Mouse (Mus musculus) hindbrain, postnatal 0 days (tissue): Measurements from ENCODE around the gene Jund. TPM values are rescaled to one million over a fixed set of nuclear protein-coding genes. Genes with fewer than 3 reads are reported as not detected.
A peak's percentile ranks its signal among the peaks of the same experiment; 100 is the strongest.

Source experiments
- ATAC-seq: fragments of 200-750 bp; cut with Nextera tagmentation; 2 replicates; pipeline ENCODE4 v1.8.0; 2017; ENCODE audit warnings: mild to moderate bottlenecking, moderate TSS enrichment, moderate library complexity
- DNase-seq: peaks from one replicate; pipeline ENCODE4 v3.0.0-alpha.2; 2015; ENCODE audit warnings: low spot score
- H3K27ac ChIP-seq: fragments of 300-500 bp; sonication (generic); 2 replicates; pipeline ENCODE4 v1.5.1; 2014; ENCODE audit warnings: mild to moderate bottlenecking
- H3K27me3 ChIP-seq: fragments of 300-500 bp; sonication (generic); 2 replicates; pipeline ENCODE4 v1.6.1; 2014; ENCODE audit warnings: low read length, mixed read lengths; ENCODE audit not compliant: insufficient read depth
- H3K36me3 ChIP-seq: fragments of 300-500 bp; sonication (generic); 2 replicates; pipeline ENCODE4 v1.6.1; 2014; ENCODE audit warnings: low read length, mixed read lengths; ENCODE audit not compliant: insufficient read depth
- H3K4me1 ChIP-seq: fragments of 300-500 bp; sonication (generic); 2 replicates; pipeline ENCODE4 v1.6.1; 2014; ENCODE audit warnings: antibody characterized with exemption, low read length, mixed read lengths; ENCODE audit not compliant: insufficient read depth
- H3K4me2 ChIP-seq: fragments of 300-500 bp; sonication (generic); 2 replicates; pipeline ENCODE4 v1.6.1; 2014; ENCODE audit warnings: low read depth, mild to moderate bottlenecking, low read length, moderate library complexity, mixed read lengths
- H3K4me3 ChIP-seq: fragments of 300-500 bp; sonication (generic); 2 replicates; pipeline ENCODE4 v1.5.1; 2014; ENCODE audit warnings: low read length
- H3K9ac ChIP-seq: fragments of 300-500 bp; sonication (generic); replicated peaks from 2 replicates; pipeline ENCODE4 v1.6.1; 2014; ENCODE audit warnings: mild to moderate bottlenecking, low read length, moderate library complexity, mixed read lengths
- H3K9me3 ChIP-seq: fragments of 300-500 bp; sonication (generic); 2 replicates; pipeline ENCODE4 v1.6.1; 2016; ENCODE audit warnings: low read length, mixed read lengths
- CTCF ChIP-seq: IDR thresholded peaks from 2 replicates; pipeline ENCODE4 v1.5.1; 2016; ENCODE audit warnings: antibody characterized with exemption, control low read depth, low read depth
- WGBS: fragments of 180-500 bp; shearing (Covaris S2); extraction: QIAGEN DNeasy Blood & Tissue Kit; methylation state at CpG from one replicate; pipeline ENCODE4 v1.1.7; 2014; 5-methylcytosine and 5-hydroxymethylcytosine counted together
- polyA plus RNA-seq: library from polyadenylated mRNA; unstranded; fragments of >200 nt; fragmentation: Nextera tagmentation; extraction: Ambion mirVana; gene quantifications from 2 replicates; pipeline ENCODE4 v1.2.1, GENCODE M21; 2015
- total RNA-seq: library from RNA; depleted of rRNA; stranded (reverse); fragments of >200 nt; gene quantifications from 2 replicates; pipeline ENCODE4 v1.2.3, GENCODE M21; 2014

Gene Jund
- total and polyA plus RNA-seq, 2 experiments from 2014 or later: 96.3 to 486 TPM

DNA sequence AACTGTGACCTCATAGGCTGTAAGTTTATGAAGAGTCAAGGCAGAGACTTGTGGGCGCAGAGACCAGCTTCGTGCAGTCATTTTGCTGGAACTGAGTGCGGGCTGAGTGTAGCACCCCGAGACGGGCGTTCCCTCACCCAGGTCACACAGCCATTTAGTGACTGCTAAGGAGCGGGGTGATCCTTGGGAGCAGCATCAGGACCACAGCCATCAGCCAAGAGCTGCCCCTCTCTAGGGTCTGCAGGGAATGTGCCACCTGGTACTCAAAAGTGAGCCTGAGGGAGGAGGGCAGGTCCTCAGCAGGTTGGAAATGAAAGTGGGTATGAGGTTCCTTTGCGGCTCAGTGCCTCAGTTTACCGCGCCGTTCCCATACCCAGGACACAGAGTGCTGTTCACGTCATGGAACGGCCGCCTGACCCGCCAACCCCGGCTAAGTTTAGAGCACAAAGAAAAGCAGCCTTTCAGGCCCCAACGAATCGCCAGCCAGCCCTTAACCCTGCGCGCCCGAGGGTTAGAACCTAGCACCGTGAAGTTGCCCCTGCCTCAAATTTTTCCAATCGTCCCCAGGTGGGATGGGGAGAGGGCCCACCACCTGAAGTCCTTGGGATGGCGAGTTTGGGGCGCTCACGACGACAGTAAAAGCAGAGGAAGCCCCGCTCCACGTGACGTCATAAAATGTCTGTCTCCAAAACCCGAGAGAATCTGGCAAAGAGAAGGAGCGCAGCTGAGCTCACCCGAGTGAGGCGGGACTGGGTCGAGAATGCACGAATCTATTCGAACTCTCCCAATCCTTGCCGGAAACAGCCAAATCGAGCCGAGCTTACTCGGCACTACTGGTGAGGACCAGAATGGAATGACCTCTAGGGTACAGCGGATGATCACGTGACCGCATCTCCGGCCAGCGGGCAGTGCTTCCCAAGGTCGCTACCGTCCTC lies 45.2 kb downstream of the Jund start:
- Histone ChIP-seq H3K9me3 (no peaks in the 10 kb centered on the region), H3K4me3 (peak overlapping the region; percentile 38), H3K4me2 (peak overlapping the region; percentile 59), H3K9ac (peak overlapping the region; percentile 41), H3K27me3 (peaks cover 49% of the 10 kb centered on the region), H3K27ac (no peak overlapping the region), H3K4me1 (peaks cover 7% of the 10 kb centered on the region), H3K36me3 (no peaks in the 10 kb centered on the region)
- ATAC-seq (peak; percentile 43), DNase-seq (peak; percentile 65)
- WGBS: 5% methylated on average over 48 of the region's 48 CpGs
- TF ChIP-seq CTCF: no peak

GRCm38 (mm10) chr8:70744806-70745205 lies 46.1 kb downstream of the Jund start:
- Histone ChIP-seq H3K4me3 (no peak overlapping the region), H3K9ac (no peak overlapping the region), H3K27me3 (peaks cover 49% of the 10 kb centered on the region), H3K9me3 (no peaks in the 10 kb centered on the region), H3K4me1 (peaks cover 7% of the 10 kb centered on the region), H3K27ac (no peak overlapping the region), H3K4me2 (no peak overlapping the region), H3K36me3 (no peaks in the 10 kb centered on the region)
- no peak for TF ChIP-seq CTCF
- ATAC-seq (no peak), DNase-seq (no peak)
- 60% methylated on average over 11 of the region's 11 CpGs for WGBS

DNA sequence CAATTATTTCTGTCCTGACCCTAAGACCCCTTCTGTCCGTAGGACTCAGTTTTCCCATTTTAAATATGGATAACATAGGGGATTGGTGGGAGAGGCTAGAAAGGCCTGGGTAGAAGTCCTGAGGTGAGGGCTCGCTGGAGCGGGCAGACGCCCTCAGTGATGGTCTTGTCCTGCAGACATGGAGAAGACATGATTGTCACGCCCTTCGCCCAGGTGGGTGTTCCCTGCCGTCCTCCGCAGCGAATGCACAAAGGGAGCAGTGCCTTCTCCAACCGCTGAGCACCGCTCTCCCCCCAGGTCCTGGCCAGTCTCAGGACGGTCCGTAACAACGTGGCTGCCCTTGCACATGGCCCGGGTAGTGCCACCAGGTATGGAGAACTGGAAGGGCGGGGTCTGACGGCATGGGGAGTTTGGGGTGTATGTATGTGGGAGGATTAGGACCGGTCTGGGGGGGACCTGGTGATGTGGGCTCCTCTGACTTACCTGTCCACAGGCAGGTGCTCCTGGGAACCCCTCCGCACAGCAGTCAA lies 47.0 kb downstream of the Jund start:
- Histone ChIP-seq H3K27me3 (peaks cover 49% of the 10 kb centered on the region), H3K4me3 (no peak overlapping the region), H3K9ac (no peak overlapping the region), H3K9me3 (no peaks in the 10 kb centered on the region), H3K27ac (no peak overlapping the region), H3K4me2 (no peak overlapping the region), H3K4me1 (peaks cover 7% of the 10 kb centered on the region), H3K36me3 (no peaks in the 10 kb centered on the region)
- ATAC-seq (0 out of 2 replicates have a peak, but pooled peaks have one; percentile 9), DNase-seq (no peak)
- TF ChIP-seq CTCF: no peak
- WGBS: 58% methylated on average over 19 of the region's 19 CpGs

DNA sequence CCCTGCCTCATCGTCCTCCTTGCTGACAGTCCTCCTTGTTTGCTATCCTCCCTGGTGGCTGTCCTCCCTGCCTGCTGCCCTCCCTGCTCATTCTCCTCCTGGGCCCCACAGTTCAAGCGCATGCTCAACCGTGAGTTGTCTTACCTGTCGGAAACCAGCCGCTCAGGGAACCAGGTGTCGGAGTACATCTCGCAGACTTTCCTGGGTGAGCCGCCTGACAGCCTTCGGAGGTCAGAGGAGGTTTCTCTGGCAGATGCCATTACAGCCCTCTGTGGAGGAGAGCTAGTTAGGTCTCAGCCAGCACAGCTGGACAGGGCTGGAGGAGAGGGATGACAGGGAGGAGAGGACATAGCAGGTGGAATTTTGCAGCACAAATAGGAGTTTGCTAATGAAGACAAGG lies 47.9 kb downstream of the Jund start:
- H3K4me3 ChIP-seq: no peak overlapping the region
- no peak for DNase-seq
- H3K27ac ChIP-seq: no peak overlapping the region
- no peaks in the 10 kb centered on the region for H3K36me3 ChIP-seq
- 78% methylated on average over 9 of the region's 9 CpGs for WGBS
- no peak overlapping the region for H3K9ac ChIP-seq
- no peaks in the 10 kb centered on the region for H3K9me3 ChIP-seq
- H3K4me1 ChIP-seq: peaks cover 7% of the 10 kb centered on the region
- peaks cover 49% of the 10 kb centered on the region for H3K27me3 ChIP-seq
- H3K4me2 ChIP-seq: no peak overlapping the region
- no peak for TF ChIP-seq CTCF
- no peak for ATAC-seq

- WGBS: 79% methylated on average over 18 of the region's 18 CpGs
- Histone ChIP-seq H3K27me3 (peaks cover 43% of the 10 kb centered on the region), H3K9me3 (no peaks in the 10 kb centered on the region), H3K4me3 (no peak overlapping the region), H3K9ac (no peak overlapping the region), H3K4me2 (no peak overlapping the region), H3K4me1 (peaks cover 7% of the 10 kb centered on the region), H3K36me3 (no peaks in the 10 kb centered on the region), H3K27ac (no peak overlapping the region)
- TF ChIP-seq CTCF: no peak
- ATAC-seq (no peak), DNase-seq (no peak)
Measured at GRCm38 (mm10) chr8:70747211-70747890, 48.6 kb downstream of the Jund start.

DNA sequence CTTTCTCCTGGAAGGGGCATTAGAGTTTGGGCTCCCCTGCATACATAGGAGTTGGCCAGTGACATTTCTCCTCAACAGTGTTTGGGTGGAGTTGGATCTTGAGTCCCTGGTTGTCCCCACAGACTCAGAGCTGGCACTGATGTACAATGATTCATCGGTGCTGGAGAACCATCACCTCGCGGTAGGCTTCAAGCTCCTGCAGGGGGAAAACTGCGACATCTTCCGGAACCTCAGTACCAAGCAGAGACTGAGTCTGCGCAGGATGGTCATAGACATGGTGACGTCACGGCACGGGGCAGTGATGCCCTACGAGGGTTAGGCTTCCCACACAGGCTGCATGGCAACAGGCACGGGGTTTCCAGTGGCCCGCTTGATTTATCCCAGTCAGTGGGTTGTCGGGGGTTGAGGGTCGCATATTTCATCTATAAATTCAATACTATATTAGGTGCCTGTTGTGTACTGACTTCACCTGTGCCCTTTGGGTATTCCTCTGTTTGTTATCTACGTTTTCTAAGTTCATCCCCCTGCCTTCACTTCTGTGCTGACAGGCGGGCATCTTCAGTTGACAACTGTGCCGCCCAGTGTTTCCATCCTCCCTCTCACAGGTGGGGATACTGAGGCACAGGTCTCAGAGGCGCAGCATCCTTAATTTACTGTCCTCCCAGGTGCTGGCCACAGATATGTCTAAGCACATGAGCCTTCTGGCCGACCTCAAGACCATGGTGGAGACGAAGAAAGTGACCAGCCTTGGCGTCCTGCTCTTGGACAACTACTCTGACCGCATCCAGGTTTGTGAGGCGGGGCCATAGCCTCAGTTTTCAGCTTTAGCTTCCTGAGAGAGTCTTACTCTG lies 49.7 kb downstream of the Jund start:
- Histone ChIP-seq H3K36me3 (no peaks in the 10 kb centered on the region), H3K9me3 (no peaks in the 10 kb centered on the region), H3K4me2 (no peak overlapping the region), H3K27ac (no peak overlapping the region), H3K9ac (no peak overlapping the region), H3K27me3 (peaks cover 32% of the 10 kb centered on the region), H3K4me1 (peaks cover under 1% of the 10 kb centered on the region), H3K4me3 (no peak overlapping the region)
- DNase-seq: no peak
- TF ChIP-seq CTCF: no peak
- ATAC-seq: no peak
- WGBS: 85% methylated on average over 23 of the region's 23 CpGs
